Mouse (Mus musculus) liver, postnatal 0 days (tissue): ENCODE results near the gene Gm10424. TPM values are rescaled to one million over a fixed set of nuclear protein-coding genes. Genes with fewer than 3 reads are reported as not detected.
"Not testable (repeated sequence)": the region's sequence is repeated elsewhere in the genome, so short reads cannot be mapped to it uniquely, and the experiment has no call there.

Experiments
- ATAC-seq: fragments of 200-750 bp; cut with Nextera tagmentation; 2 replicates; pipeline ENCODE4 v1.8.0; 2017; ENCODE audit warnings: mild to moderate bottlenecking, moderate library complexity
- DNase-seq: peaks from one replicate; pipeline ENCODE4 v3.0.0-alpha.2; 2016
- H3K27ac ChIP-seq: fragments of 300-500 bp; sonication (generic); 2 replicates; pipeline ENCODE4 v1.5.1; 2014; ENCODE audit warnings: antibody characterized with exemption, moderate library complexity, mild to moderate bottlenecking, low read depth
- H3K27me3 ChIP-seq: fragments of 300-500 bp; sonication (generic); 2 replicates; pipeline ENCODE4 v1.6.1; 2014; ENCODE audit warnings: low read length, control low read depth, mixed read lengths; ENCODE audit not compliant: insufficient read depth
- H3K36me3 ChIP-seq: fragments of 300-500 bp; sonication (generic); replicated peaks from 2 replicates; pipeline ENCODE4 v1.6.1; 2014; ENCODE audit warnings: mild to moderate bottlenecking, control low read depth, low read length, moderate library complexity, mixed read lengths; ENCODE audit not compliant: insufficient read depth
- H3K4me1 ChIP-seq: fragments of 300-500 bp; sonication (generic); 2 replicates; pipeline ENCODE4 v1.6.1; 2014; ENCODE audit warnings: antibody characterized with exemption, mild to moderate bottlenecking, control low read depth; ENCODE audit not compliant: insufficient read depth
- H3K4me2 ChIP-seq: fragments of 300-500 bp; sonication (generic); 2 replicates; pipeline ENCODE4 v1.6.1; 2014; ENCODE audit warnings: low read depth, mild to moderate bottlenecking, low read length, moderate library complexity, mixed read lengths
- H3K4me3 ChIP-seq: fragments of 300-500 bp; sonication (generic); 2 replicates; pipeline ENCODE4 v1.5.1; 2014; ENCODE audit warnings: low read depth, low read length
- H3K9ac ChIP-seq: fragments of 300-500 bp; sonication (generic); replicated peaks from 2 replicates; pipeline ENCODE4 v1.6.1; 2014; ENCODE audit warnings: mild to moderate bottlenecking, moderate library complexity
- H3K9me3 ChIP-seq: fragments of 300-500 bp; sonication (generic); 2 replicates; pipeline ENCODE4 v1.6.1; 2016; ENCODE audit warnings: mild to moderate bottlenecking, control low read depth, low read length, mixed read lengths
- WGBS: fragments of 180-500 bp; shearing (Covaris S2); extraction: QIAGEN DNeasy Blood & Tissue Kit; methylation state at CpG from one replicate; pipeline ENCODE4 v1.1.7; 2014; ENCODE audit not compliant: insufficient replicate concordance; 5-methylcytosine and 5-hydroxymethylcytosine counted together
- polyA plus RNA-seq: library from polyadenylated mRNA; unstranded; fragments of >200 nt; fragmentation: Nextera tagmentation; extraction: Ambion mirVana; gene quantifications from 2 replicates; pipeline ENCODE4 v1.2.1, GENCODE M21; 2015

Gm10424 gene
- polyA plus RNA-seq, result not detected in 2 replicates

DNA sequence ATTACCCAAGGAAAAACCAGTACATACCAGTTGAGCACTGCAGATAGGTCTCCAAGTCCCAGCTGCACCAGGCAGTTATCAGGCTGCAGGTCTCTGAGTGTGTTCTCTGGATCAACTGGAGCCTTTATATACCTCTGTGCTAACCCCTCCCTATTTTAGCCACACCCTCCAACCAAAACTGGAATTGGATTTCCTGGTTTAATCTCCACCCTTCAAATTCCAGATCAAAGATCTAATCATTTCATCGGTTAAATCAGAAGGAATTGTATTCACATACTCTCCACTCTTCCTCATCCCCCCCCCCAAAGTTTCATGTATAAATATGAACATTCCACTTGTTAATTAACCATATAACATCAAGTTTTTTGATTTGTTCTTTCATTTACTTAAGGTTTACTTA lies at the start of gene Gm10424:
Gm10424 (minus strand) TSS at position 101 of the 400 bp plus-strand sequence.
- not testable (repeated sequence) for H3K4me2 ChIP-seq, ATAC-seq
- no CpG with 5 or more reads among the region's 1 CpGs for WGBS

DNA sequence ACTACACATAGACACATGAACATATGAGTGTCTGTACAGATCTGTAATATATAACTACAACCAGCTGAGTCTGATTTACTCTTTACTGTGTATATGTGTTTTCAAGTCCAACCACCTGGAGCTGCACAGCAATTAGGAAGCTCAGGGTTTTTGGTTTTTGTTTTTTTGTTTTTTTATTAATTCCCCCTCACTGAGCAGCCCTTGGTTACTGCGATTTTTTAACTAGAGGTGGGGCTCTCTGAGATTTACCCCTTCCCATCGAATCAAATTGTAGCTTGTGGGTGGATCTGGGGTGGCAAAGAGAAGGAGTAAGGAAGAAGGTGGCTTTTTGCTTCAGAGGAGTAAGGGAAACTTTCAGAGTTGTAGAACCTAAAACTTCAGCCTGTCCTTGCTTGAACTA lies 33.0 kb upstream of the Gm10424 start, which contains the start of gene Gm3259:
Gm3259 (plus strand) TSS at position 301 of the 400 bp plus-strand sequence.
- not testable (repeated sequence) for H3K9me3 ChIP-seq, H3K27ac ChIP-seq, H3K4me1 ChIP-seq, H3K4me3 ChIP-seq, H3K4me2 ChIP-seq, H3K36me3 ChIP-seq, H3K9ac ChIP-seq, H3K27me3 ChIP-seq, ATAC-seq, DNase-seq
- 19% methylated on average over 2 of the region's 2 CpGs for WGBS

More for the DNA sequence above, at the start of gene Gm10424:
- not testable (repeated sequence) for H3K27ac ChIP-seq, H3K4me3 ChIP-seq, H3K4me1 ChIP-seq, H3K9me3 ChIP-seq, H3K27me3 ChIP-seq, H3K36me3 ChIP-seq, H3K9ac ChIP-seq, DNase-seq

Other genes with a start within 250 kb of the Gm10424 start
- gene Gm7942, start 165.8 kb downstream of the Gm10424 start, polyA plus RNA-seq, result not detected in 2 replicates
- not detected in 2 replicates for gene Gm16513, start 90.1 kb downstream of the Gm10424 start, polyA plus RNA-seq
- not detected in 2 replicates for gene Gm3259, start 33.1 kb upstream of the Gm10424 start, polyA plus RNA-seq
- gene D5Ertd577e, start 184.0 kb upstream of the Gm10424 start, polyA plus RNA-seq, result not detected in 2 replicates
- not detected in 2 replicates for gene Gm3286, start 238.0 kb upstream of the Gm10424 start, polyA plus RNA-seq